Mouse (Mus musculus): ENCODE results near the gene Cpa4.

- TF ChIP-seq CTCF (IDR thresholded peaks at IDR 0.05) (no peak), EP300 (IDR thresholded peaks at IDR 0.05) (no peak)
Observed at GRCm38 (mm10) chr6:30556080-30556479, 12.1 kb upstream of the Cpa4 start.
